Mouse (Mus musculus) stomach, postnatal 0 days (tissue): ENCODE results near the gene Prdm1. TPM values are rescaled to one million over a fixed set of nuclear protein-coding genes. Genes with fewer than 3 reads are reported as not detected.

Experiments used
- ATAC-seq: fragments of 200-750 bp; cut with Nextera tagmentation; 2 replicates; pipeline ENCODE4 v1.8.0; 2017; ENCODE audit not compliant: low FRiP score, low TSS enrichment
- DNase-seq: peaks from one replicate; pipeline ENCODE4 v3.0.0-alpha.2; 2016; ENCODE audit warnings: low spot score
- H3K27ac ChIP-seq: fragments of 300-500 bp; sonication (generic); replicated peaks from 2 replicates; pipeline ENCODE4 v1.5.1; 2014; ENCODE audit warnings: mild to moderate bottlenecking, control low read depth
- H3K27me3 ChIP-seq: fragments of 300-500 bp; sonication (generic); 2 replicates; pipeline ENCODE4 v1.6.1; 2014; ENCODE audit warnings: low read length; ENCODE audit not compliant: control insufficient read depth, insufficient read depth
- H3K36me3 ChIP-seq: fragments of 300-500 bp; sonication (generic); 2 replicates; pipeline ENCODE4 v1.6.1; 2014; ENCODE audit warnings: low read length, mixed read lengths; ENCODE audit not compliant: control insufficient read depth, insufficient read depth
- H3K4me1 ChIP-seq: fragments of 300-500 bp; sonication (generic); replicated peaks from 2 replicates; pipeline ENCODE4 v1.6.1; 2014; ENCODE audit warnings: antibody characterized with exemption; ENCODE audit not compliant: control insufficient read depth, insufficient read depth
- H3K4me2 ChIP-seq: fragments of 300-500 bp; sonication (generic); replicated peaks from 2 replicates; pipeline ENCODE4 v1.6.1; 2014; ENCODE audit warnings: low read depth, mild to moderate bottlenecking, control low read depth, moderate library complexity
- H3K4me3 ChIP-seq: fragments of 300-500 bp; sonication (generic); 2 replicates; pipeline ENCODE4 v1.5.1; 2014; ENCODE audit warnings: low read depth, low read length, control low read depth
- H3K9ac ChIP-seq: fragments of 300-500 bp; sonication (generic); 2 replicates; pipeline ENCODE4 v1.6.1; 2014; ENCODE audit warnings: mild to moderate bottlenecking, low read length, control low read depth, mixed read lengths
- H3K9me3 ChIP-seq: fragments of 300-500 bp; sonication (generic); 2 replicates; pipeline ENCODE4 v1.6.1; 2016; ENCODE audit warnings: low read length; ENCODE audit not compliant: control insufficient read depth
- CTCF ChIP-seq: IDR thresholded peaks from 2 replicates; pipeline ENCODE4 v1.5.1; 2016; ENCODE audit warnings: antibody characterized with exemption, low read depth, mild to moderate bottlenecking, moderate library complexity
- EP300 ChIP-seq: optimal IDR thresholded peaks from 2 replicates; pipeline ENCODE3; 2016; ENCODE audit warnings: antibody characterized with exemption
- WGBS: fragments of 180-500 bp; shearing (Covaris S2); extraction: QIAGEN DNeasy Blood & Tissue Kit; methylation state at CpG from one replicate; pipeline ENCODE4 v1.1.7; 2014; 5-methylcytosine and 5-hydroxymethylcytosine counted together
- polyA plus RNA-seq: library from polyadenylated mRNA; unstranded; fragments of >200 nt; fragmentation: Nextera tagmentation; extraction: Ambion mirVana; gene quantifications from 2 replicates; pipeline ENCODE4 v1.2.1, GENCODE M21; 2015

The Prdm1 gene
- polyA plus RNA-seq, 1 experiment from 2014 or later: 5.9 TPM

- Histone ChIP-seq H3K9me3 (no peaks in the 10 kb centered on the region), H3K9ac (no peak overlapping the region), H3K36me3 (no peaks in the 10 kb centered on the region), H3K4me2 (no peak overlapping the region), H3K27me3 (no peaks in the 10 kb centered on the region), H3K4me3 (no peak overlapping the region), H3K4me1 (no peaks in the 10 kb centered on the region), H3K27ac (no peak overlapping the region)
- no peak for TF ChIP-seq EP300
- no peak for TF ChIP-seq CTCF
- WGBS: 50% methylated on average over 1 of the region's 1 CpGs
- no peak for ATAC-seq
- DNase-seq: no peak
Measured at GRCm38 (mm10) chr10:44421896-44422295, 106.4 kb downstream of the Prdm1 start.

- Histone ChIP-seq H3K27ac (no peak overlapping the region), H3K36me3 (no peaks in the 10 kb centered on the region), H3K4me3 (no peak overlapping the region), H3K9me3 (no peaks in the 10 kb centered on the region), H3K4me2 (no peak overlapping the region), H3K4me1 (no peaks in the 10 kb centered on the region), H3K9ac (no peak overlapping the region), H3K27me3 (no peaks in the 10 kb centered on the region)
- ATAC-seq (no peak), DNase-seq (no peak)
- WGBS: 68% methylated on average over 3 of the region's 3 CpGs
- TF ChIP-seq EP300: no peak
- TF ChIP-seq CTCF: no peak
Measured at GRCm38 (mm10) chr10:44420211-44420610, 108.1 kb downstream of the Prdm1 start.

- DNase-seq (no peak), ATAC-seq (no peak)
- WGBS: 49% methylated on average over 2 of the region's 2 CpGs
- Histone ChIP-seq H3K4me1 (no peaks in the 10 kb centered on the region), H3K9ac (no peak overlapping the region), H3K4me2 (no peak overlapping the region), H3K9me3 (no peaks in the 10 kb centered on the region), H3K27me3 (no peaks in the 10 kb centered on the region), H3K27ac (no peak overlapping the region), H3K4me3 (no peak overlapping the region), H3K36me3 (no peaks in the 10 kb centered on the region)
- TF ChIP-seq CTCF: no peak
- TF ChIP-seq EP300: no peak
Measured at GRCm38 (mm10) chr10:44418901-44419300, 109.4 kb downstream of the Prdm1 start.

- no peak overlapping the region for H3K4me3 ChIP-seq
- 84% methylated on average over 3 of the region's 3 CpGs for WGBS
- H3K36me3 ChIP-seq: no peaks in the 10 kb centered on the region
- TF ChIP-seq EP300 (no peak), CTCF (no peak)
- no peak for DNase-seq
- no peaks in the 10 kb centered on the region for H3K4me1 ChIP-seq
- no peaks in the 10 kb centered on the region for H3K27me3 ChIP-seq
- H3K4me2 ChIP-seq: no peak overlapping the region
- H3K9me3 ChIP-seq: no peaks in the 10 kb centered on the region
- no peak overlapping the region for H3K9ac ChIP-seq
- no peak for ATAC-seq
- H3K27ac ChIP-seq: no peak overlapping the region
Measured at GRCm38 (mm10) chr10:44415576-44415975, 112.7 kb downstream of the Prdm1 start.

- Histone ChIP-seq H3K9ac (no peak overlapping the region; the same call in 1 of the 2 replicates), H3K4me3 (no peak overlapping the region), H3K9me3 (no peaks in the 10 kb centered on the region), H3K4me2 (no peak overlapping the region), H3K27me3 (no peaks in the 10 kb centered on the region), H3K27ac (no peak overlapping the region), H3K4me1 (no peaks in the 10 kb centered on the region), H3K36me3 (no peaks in the 10 kb centered on the region)
- no peak for ATAC-seq
- no peak for DNase-seq
- TF ChIP-seq CTCF (no peak), EP300 (no peak)
- 71% methylated on average over 11 of the region's 11 CpGs for WGBS
Measured at GRCm38 (mm10) chr10:44409958-44410357, 118.3 kb downstream of the Prdm1 start.

GRCm38 (mm10) chr10:44409054-44409453, 119.2 kb downstream of the Prdm1 start:
- no peak for ATAC-seq
- 68% methylated on average over 10 of the region's 10 CpGs for WGBS
- Histone ChIP-seq H3K9ac (no peak overlapping the region), H3K4me3 (no peak overlapping the region), H3K9me3 (no peaks in the 10 kb centered on the region), H3K4me2 (no peak overlapping the region), H3K27ac (no peak overlapping the region), H3K4me1 (no peaks in the 10 kb centered on the region), H3K36me3 (no peaks in the 10 kb centered on the region), H3K27me3 (no peaks in the 10 kb centered on the region)
- TF ChIP-seq EP300: no peak
- no peak for TF ChIP-seq CTCF
- no peak for DNase-seq
